Mouse (Mus musculus) intestine, embryonic 16.5 days (tissue): ENCODE results near the gene Ppp1r3g. TPM values are rescaled to one million over a fixed set of nuclear protein-coding genes. Genes with fewer than 3 reads are reported as not detected.

Experiments used
- ATAC-seq: fragments of 200-750 bp; cut with Nextera tagmentation; 2 replicates; pipeline ENCODE4 v1.8.0; 2017; ENCODE audit warnings: moderate TSS enrichment, moderate library complexity
- H3K27ac ChIP-seq: fragments of 300-500 bp; sonication (generic); 2 replicates; pipeline ENCODE4 v1.5.1; 2014; ENCODE audit warnings: mild to moderate bottlenecking, low read length
- H3K27me3 ChIP-seq: fragments of 300-500 bp; sonication (generic); replicated peaks from 2 replicates; pipeline ENCODE4 v1.6.1; 2014; ENCODE audit warnings: low read length, control low read depth, mixed read lengths; ENCODE audit not compliant: control insufficient read depth, insufficient read depth
- H3K36me3 ChIP-seq: fragments of 300-500 bp; sonication (generic); 2 replicates; pipeline ENCODE4 v1.6.1; 2014; ENCODE audit warnings: low read length, control low read depth; ENCODE audit not compliant: control insufficient read depth, insufficient read depth
- H3K4me1 ChIP-seq: fragments of 300-500 bp; sonication (generic); 2 replicates; pipeline ENCODE4 v1.6.1; 2014; ENCODE audit warnings: low read length, control low read depth, mixed read lengths; ENCODE audit not compliant: control insufficient read depth, insufficient read depth
- H3K4me2 ChIP-seq: fragments of 300-500 bp; sonication (generic); 2 replicates; pipeline ENCODE4 v1.6.1; 2014; ENCODE audit warnings: low read depth, low read length, control low read depth
- H3K4me3 ChIP-seq: fragments of 300-500 bp; sonication (generic); 2 replicates; pipeline ENCODE4 v1.5.1; 2014; ENCODE audit warnings: mild to moderate bottlenecking, low read length
- H3K9ac ChIP-seq: fragments of 300-500 bp; sonication (generic); 2 replicates; pipeline ENCODE4 v1.6.1; 2014; ENCODE audit warnings: low read depth, low read length
- H3K9me3 ChIP-seq: fragments of 300-500 bp; sonication (generic); 2 replicates; pipeline ENCODE4 v1.6.1; 2016; ENCODE audit warnings: low read length, control low read depth; ENCODE audit not compliant: control insufficient read depth
- WGBS: fragments of 180-500 bp; shearing (Covaris S2); extraction: QIAGEN DNeasy Blood & Tissue Kit; methylation state at CpG from one replicate; pipeline ENCODE4 v1.1.7; 2014; 5-methylcytosine and 5-hydroxymethylcytosine counted together
- polyA plus RNA-seq: library from polyadenylated mRNA; unstranded; fragments of >200 nt; fragmentation: Nextera tagmentation; extraction: Ambion mirVana; gene quantifications from 2 replicates; pipeline ENCODE4 v1.2.1, GENCODE M21; 2015

Gene Ppp1r3g
- polyA plus RNA-seq, result 0.48 and 0.49 TPM in 2 replicates

- 100% methylated on average over 1 of the region's 1 CpGs for WGBS
- Histone ChIP-seq H3K4me1 (no peaks in the 10 kb centered on the region), H3K4me3 (no peak within 1 kb of the TSS), H3K36me3 (no peaks in the 10 kb centered on the region), H3K27me3 (no peaks in the 10 kb centered on the region), H3K4me2 (no peak within 1 kb of the TSS), H3K27ac (no peak within 1 kb of the TSS), H3K9me3 (no peaks in the 10 kb centered on the region), H3K9ac (no peak within 1 kb of the TSS)
- no peak for ATAC-seq
Observed at GRCm38 (mm10) chr13:35958539-35958938, at the start of gene Ppp1r3g. TSS of gene Ppp1r3g (plus strand) at chr13:35958839.

- 0 out of 2 replicates have a peak, but pooled peaks cover 1% of the 10 kb centered on the region for H3K4me1 ChIP-seq
- no peak for ATAC-seq
- no peak overlapping the region for H3K9ac ChIP-seq
- H3K27ac ChIP-seq, result no peak overlapping the region
- H3K36me3 ChIP-seq, result no peaks in the 10 kb centered on the region
- no peak overlapping the region for H3K4me2 ChIP-seq
- 90% methylated on average over 1 of the region's 1 CpGs for WGBS
- H3K9me3 ChIP-seq, result 0 out of 2 replicates have a peak, but pooled peaks cover 4% of the 10 kb centered on the region
- no peak overlapping the region for H3K4me3 ChIP-seq
- no peaks in the 10 kb centered on the region for H3K27me3 ChIP-seq
Observed at GRCm38 (mm10) chr13:35911476-35911875, 47.2 kb upstream of the Ppp1r3g start.

GRCm38 (mm10) chr13:35937991-35938390 is 20.6 kb upstream of the Ppp1r3g start:
- H3K27ac ChIP-seq, result no peak overlapping the region
- no peaks in the 10 kb centered on the region for H3K36me3 ChIP-seq
- no peak overlapping the region for H3K4me3 ChIP-seq
- no peak for ATAC-seq
- 79% methylated on average over 2 of the region's 2 CpGs for WGBS
- no peaks in the 10 kb centered on the region for H3K9me3 ChIP-seq
- no peak overlapping the region for H3K9ac ChIP-seq
- H3K4me1 ChIP-seq, result no peaks in the 10 kb centered on the region
- H3K27me3 ChIP-seq, result no peaks in the 10 kb centered on the region
- no peak overlapping the region for H3K4me2 ChIP-seq

GRCm38 (mm10) chr13:35939871-35940665 is 18.6 kb upstream of the Ppp1r3g start:
- Histone ChIP-seq H3K27ac (no peak overlapping the region), H3K27me3 (no peaks in the 10 kb centered on the region), H3K4me3 (no peak overlapping the region), H3K36me3 (no peaks in the 10 kb centered on the region), H3K9ac (no peak overlapping the region), H3K9me3 (no peaks in the 10 kb centered on the region), H3K4me2 (no peak overlapping the region), H3K4me1 (no peaks in the 10 kb centered on the region)
- no peak for ATAC-seq
- WGBS, result 59% methylated on average over 18 of the region's 18 CpGs

- no peak for ATAC-seq
- no peak overlapping the region for H3K27ac ChIP-seq
- 85% methylated on average over 5 of the region's 5 CpGs for WGBS
Observed at GRCm38 (mm10) chr13:35940934-35941333, 17.7 kb upstream of the Ppp1r3g start.

GRCm38 (mm10) chr13:35946659-35947353 is 11.8 kb upstream of the Ppp1r3g start:
- H3K4me2 ChIP-seq, result no peak overlapping the region
- no peak overlapping the region for H3K4me3 ChIP-seq
- no peak for ATAC-seq
- 70% methylated on average over 20 of the region's 20 CpGs for WGBS
- H3K27me3 ChIP-seq, result no peaks in the 10 kb centered on the region
- H3K4me1 ChIP-seq, result no peaks in the 10 kb centered on the region
- no peak overlapping the region for H3K27ac ChIP-seq
- H3K9ac ChIP-seq, result no peak overlapping the region
- no peaks in the 10 kb centered on the region for H3K36me3 ChIP-seq
- no peaks in the 10 kb centered on the region for H3K9me3 ChIP-seq

More at GRCm38 (mm10) chr13:35940934-35941333, 17.7 kb upstream of the Ppp1r3g start:
- H3K27me3 ChIP-seq, result no peaks in the 10 kb centered on the region
- H3K9ac ChIP-seq, result no peak overlapping the region
- H3K36me3 ChIP-seq, result no peaks in the 10 kb centered on the region
- H3K4me1 ChIP-seq, result no peaks in the 10 kb centered on the region
- no peak overlapping the region for H3K4me2 ChIP-seq
- no peak overlapping the region for H3K4me3 ChIP-seq
- no peaks in the 10 kb centered on the region for H3K9me3 ChIP-seq

GRCm38 (mm10) chr13:35947354-35948000 is 11.2 kb upstream of the Ppp1r3g start:
- no peak overlapping the region for H3K27ac ChIP-seq
- H3K9me3 ChIP-seq, result no peaks in the 10 kb centered on the region
- H3K27me3 ChIP-seq, result no peaks in the 10 kb centered on the region
- H3K36me3 ChIP-seq, result no peaks in the 10 kb centered on the region
- H3K4me1 ChIP-seq, result no peaks in the 10 kb centered on the region
- H3K9ac ChIP-seq, result no peak overlapping the region
- WGBS, result 21% methylated on average over 14 of the region's 14 CpGs
- ATAC-seq, result no peak
- H3K4me2 ChIP-seq, result no peak overlapping the region
- H3K4me3 ChIP-seq, result no peak overlapping the region

- H3K36me3 ChIP-seq, result no peaks in the 10 kb centered on the region
- 74% methylated on average over 17 of the region's 17 CpGs for WGBS
- H3K4me2 ChIP-seq, result no peak overlapping the region
- no peak for ATAC-seq
- H3K4me3 ChIP-seq, result no peak overlapping the region
- no peak overlapping the region for H3K27ac ChIP-seq
- H3K4me1 ChIP-seq, result no peaks in the 10 kb centered on the region
- H3K9ac ChIP-seq, result no peak overlapping the region
- no peaks in the 10 kb centered on the region for H3K27me3 ChIP-seq
- H3K9me3 ChIP-seq, result no peaks in the 10 kb centered on the region
Observed at GRCm38 (mm10) chr13:35949814-35950455, 8.7 kb upstream of the Ppp1r3g start.
